Mouse (Mus musculus) urinary bladder, postnatal 4 days (tissue): ENCODE results near the gene Dhx8.

Experiments used
- DNase-seq, 2 experiments: peaks; one replicate each; pipeline ENCODE4 v3.0.0; 2021 to 2022; ENCODE audit warnings: low spot score in 2 of 2

Dhx8 gene

DNA sequence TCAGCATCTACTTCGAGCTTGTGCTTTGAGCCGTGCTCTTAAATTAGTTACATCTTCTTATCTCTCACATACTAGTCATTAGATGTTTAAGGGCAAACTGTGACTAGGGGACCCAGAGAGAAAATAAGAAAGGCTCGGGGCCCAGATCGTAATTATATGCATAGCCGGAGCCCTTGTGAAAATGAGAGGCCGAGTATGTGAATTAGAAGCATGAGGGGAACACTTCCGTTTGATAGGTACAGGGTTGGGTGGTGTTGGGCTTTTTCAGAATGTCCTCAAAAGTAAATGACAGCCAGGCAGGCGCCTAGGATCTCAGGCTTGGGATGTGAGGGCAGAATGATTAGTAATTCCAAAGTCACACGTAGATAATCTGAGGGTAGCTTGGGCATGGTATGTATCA, 877 bp downstream of the Dhx8 start:
- no peak for DNase-seq

DNA sequence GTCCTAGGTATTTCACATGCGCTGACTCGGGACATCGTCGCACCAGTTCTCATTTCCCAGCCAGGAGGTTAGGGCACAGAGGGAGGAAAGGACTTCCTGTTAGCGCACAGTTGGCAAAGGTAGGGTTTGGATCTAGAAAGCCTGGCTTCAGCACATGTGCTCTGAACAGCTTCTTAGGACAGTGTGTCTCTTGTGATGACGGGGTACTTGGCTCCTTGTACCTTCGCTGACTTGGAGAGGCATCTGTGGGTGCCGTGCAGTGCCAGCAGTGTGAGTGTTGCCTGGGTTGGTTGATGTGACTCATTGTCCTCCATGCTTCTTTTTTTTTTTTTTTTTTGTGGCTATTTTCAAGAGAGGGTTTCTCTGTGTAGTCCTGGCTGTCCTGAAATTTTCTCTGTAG, 23.9 kb downstream of the Dhx8 start:
- no peak for DNase-seq

DNA sequence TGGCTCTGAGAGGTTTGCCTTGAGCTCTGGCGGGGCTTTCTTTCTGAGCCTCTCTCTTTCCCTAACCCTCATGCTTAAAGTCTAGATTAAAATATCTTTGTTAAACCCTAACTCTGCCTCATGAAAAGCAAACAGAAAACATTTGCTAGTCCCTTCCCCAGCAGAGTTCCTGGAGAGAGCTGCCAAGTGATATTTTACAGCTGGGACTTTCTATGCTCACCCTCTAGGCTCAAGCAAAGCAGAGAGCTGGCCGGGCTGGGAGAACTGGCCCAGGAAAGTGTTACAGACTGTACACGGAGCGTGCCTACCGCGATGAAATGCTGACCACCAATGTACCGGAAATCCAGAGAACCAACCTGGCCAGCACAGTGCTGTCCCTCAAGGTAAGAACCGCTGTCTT, 24.6 kb downstream of the Dhx8 start:
- DNase-seq: no peak

DNA sequence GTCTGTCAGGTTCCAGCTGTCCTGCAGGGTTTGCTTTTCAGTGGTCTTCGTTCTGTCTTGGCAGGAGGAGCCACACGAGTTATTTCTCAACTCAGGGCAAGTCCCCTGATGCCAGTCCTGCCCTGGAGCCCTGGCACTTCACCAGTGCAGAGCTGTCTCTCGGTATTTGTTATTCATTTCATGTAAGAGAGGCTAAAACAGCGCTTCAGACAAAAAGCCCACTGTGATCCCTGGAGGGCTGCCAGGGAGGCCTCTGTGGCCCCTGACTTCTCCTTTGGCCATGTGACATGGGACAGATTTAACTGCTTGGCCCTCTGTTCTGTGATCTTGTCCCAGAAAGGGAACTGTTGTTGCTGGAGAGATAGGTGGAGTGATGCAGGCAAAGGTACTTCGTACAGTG, 25.7 kb downstream of the Dhx8 start:
- DNase-seq: no peak

DNA sequence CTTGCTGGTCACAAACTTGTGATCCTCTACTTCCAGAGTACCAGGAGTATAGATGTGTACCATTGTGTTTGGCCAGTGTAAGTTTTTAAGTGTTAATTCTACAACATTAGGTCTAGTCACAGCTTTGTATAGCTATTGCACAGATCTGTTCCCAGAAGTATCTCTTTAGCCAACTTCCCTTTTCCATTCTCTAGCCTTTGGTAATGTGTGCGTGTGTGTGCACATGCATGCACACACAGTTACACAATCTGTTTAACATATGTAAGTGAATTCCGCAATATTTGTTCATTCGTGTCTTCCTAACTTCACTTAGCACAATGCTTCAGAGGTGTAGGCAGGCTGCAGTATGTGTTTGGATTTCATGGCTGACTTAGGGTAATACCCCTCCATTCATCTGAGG, 26.8 kb downstream of the Dhx8 start:
- DNase-seq: no peak

DNA sequence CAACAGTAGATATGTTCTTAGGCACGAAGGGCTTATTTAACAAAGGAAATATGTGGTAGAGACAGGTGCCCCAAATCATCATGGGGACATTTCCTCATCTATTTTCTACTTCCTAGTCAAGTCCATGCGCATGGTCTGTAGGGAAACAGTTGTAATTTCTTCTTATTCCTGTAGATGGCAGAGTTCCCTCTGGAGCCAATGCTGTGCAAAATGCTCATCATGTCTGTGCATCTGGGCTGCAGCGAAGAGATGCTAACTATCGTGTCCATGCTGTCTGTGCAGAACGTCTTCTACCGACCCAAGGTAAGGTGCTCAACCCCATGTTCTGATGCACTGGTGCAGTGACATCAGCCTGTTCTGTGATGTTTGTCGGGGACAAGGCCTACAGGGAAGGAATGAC, 31.0 kb downstream of the Dhx8 start:
- no peak for DNase-seq

DNA sequence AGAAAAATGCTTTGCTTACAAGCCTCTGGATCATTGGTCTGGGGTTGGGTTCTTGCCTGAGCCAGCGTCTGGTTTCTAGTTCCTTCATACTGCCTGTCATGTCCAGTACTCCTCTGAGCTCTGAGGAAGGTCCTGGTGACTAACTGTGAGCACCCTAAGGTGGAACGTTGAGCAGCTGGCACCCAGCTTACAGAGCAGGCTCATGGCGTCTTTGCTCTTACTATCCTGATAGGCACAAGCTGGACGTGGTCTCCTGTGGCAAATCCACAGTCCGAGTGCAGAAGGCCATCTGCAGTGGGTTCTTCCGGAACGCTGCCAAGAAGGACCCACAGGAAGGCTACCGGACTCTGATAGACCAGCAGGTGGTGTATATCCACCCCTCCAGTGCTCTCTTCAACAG, 31.8 kb downstream of the Dhx8 start:
- no peak for DNase-seq

DNA sequence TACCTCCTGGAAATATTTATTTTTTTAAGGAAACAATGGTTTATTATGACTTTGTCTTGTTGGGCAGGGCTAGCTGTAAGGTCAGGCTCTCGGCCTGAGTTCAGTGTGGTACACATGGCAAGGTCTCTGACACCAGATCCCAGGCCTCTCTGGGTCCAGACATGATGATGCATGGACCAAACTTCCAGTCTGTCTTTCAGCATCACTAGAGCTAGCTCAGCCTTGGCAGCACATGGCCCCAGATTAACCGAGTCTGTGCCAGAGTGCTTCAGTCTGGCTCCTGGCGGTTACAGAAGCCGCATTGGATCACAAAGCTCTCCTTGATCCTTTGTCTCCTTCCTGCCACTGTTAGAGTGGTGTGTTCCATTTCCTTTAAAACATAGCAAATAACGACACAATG, 34.6 kb downstream of the Dhx8 start:
- no peak for DNase-seq

DNA sequence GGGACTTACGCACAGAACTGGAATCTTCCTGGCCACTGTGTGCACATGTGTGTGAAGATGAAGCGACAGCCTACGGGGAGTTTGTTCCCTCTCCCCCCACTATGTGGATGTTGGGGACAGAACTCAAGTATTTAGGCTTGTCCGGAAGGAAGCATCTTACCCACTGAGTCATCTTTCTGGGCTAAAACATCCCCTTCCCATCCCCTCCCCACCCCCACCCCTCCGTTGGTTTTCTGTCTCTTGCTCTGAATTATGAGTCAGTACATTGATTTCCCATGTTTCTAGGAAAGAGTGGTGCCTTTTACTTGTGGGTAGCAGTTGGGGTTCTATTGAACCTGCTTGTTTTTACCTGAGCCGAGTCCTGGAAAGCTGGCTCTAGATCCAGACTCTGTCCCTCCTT, 36.0 kb downstream of the Dhx8 start:
- DNase-seq: no peak

DNA sequence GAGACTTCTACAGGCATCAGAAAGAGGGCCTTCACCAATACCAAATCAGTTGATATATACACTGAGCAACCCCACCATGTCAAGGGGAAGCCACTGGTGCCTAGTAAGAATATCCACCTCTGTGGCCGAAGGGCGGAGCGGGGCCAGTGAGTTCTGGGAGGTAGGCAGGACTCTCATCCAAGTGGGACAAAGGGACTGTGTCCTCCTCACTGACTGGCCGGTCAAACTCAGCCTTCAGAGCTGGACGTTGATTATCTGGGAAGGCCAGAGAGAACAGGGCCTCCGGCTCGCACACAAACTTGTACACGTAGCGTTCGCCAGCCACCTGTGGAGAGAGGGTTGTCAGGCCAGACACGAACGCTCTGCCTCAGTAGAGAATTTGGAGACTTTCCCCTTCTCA, 37.5 kb downstream of the Dhx8 start:
- no peak for DNase-seq

DNA sequence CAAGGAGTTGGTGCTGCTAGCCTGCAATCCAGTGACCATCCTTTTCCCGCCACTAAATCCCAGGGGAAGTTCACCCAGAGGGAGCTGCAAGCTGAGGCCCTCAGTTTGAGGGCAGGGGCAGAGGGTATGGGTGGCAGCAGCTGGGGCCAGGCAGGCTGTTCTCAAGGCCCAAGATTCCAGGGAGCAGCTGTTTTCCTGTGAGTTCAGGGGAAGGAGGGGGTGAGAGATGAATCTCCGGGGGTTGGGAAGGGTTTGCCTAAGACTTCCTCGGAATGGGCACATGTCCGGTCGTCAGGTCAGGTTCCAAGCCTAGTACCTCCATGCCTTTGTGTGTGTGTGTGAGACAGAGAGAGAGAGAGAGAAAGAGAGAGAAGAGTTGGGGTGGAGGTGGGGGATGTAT, 39.3 kb downstream of the Dhx8 start:
- no peak for DNase-seq

DNA sequence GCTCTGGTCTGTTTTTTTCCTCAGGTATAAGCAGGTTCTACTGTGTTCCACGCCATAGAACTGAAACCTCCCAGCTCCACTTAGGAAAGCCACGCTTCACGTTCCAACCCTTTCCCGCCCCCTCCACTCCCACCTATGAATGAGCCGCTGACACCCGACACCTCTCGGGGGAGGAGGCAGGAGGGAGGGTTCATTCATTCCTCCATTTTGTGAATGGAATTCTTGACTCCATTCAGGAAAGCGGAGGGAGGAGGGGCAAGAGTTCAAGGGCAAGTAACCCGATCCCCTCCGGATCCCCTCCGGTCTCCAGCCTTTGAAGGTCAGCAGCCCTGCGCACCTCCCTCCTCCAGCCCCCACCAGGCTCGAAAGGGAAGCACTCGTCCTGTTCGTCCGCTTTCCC, 39.7 kb downstream of the Dhx8 start:
- peak in 1 of 2 experiments; percentile 55 for DNase-seq

DNA sequence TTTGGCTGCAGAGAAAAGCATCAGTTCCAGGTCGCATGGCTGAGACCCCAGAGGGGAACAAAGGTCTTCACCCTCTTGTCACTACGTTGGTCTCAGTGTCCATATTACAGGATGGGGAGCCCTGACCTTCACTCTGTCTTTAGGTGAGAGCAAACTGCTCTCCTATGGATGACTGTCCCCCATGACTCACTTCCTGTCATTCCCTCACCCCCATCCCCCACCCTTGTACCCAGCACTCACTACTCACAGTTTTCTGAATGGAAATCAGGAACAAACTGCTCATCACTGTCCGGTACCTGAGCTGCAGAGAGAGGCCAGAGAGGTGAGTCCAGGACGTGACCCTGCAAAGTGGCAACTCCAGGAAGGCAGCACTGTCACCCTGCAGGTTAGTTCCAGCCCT, 44.1 kb downstream of the Dhx8 start:
- DNase-seq: no peak

DNA sequence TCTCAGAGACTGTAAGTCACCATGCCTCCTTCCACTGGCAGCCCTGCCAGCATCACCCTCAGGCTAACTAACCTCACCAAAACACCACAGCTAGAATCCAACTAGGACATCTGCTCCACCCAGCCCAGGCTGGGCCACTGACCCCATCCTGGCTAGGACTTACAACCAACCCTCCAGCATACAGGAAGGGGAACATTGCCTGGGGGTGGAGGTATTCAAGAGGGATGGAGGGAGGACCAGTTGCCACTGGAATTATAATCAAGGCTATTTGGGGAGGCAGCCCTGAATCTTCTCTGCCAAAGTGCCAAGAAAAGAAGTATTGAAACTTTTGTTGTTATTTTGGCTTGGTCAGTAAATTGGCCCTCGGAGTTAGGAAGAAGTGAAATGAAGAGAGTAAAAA, 50.4 kb downstream of the Dhx8 start:
- no peak for DNase-seq

DNA sequence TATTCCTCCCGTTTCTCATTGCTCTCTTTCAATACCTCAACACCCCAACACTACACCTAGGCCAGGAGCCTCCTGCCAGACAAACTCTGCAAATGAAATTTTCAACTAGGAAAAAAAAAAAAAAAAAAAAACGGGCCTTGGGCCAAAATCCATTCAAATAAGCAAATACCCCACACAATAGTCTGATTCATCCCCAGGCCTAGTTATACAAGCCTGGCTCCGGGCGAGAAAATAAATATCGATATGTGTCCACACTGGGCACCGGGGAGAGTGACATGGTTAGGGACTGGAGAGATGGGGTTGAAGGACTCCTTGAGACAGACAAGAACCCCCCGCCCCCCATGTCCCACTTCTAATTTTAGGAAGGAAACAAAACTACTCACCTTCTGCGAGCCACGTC, 50.9 kb downstream of the Dhx8 start:
- DNase-seq: no peak

DNA sequence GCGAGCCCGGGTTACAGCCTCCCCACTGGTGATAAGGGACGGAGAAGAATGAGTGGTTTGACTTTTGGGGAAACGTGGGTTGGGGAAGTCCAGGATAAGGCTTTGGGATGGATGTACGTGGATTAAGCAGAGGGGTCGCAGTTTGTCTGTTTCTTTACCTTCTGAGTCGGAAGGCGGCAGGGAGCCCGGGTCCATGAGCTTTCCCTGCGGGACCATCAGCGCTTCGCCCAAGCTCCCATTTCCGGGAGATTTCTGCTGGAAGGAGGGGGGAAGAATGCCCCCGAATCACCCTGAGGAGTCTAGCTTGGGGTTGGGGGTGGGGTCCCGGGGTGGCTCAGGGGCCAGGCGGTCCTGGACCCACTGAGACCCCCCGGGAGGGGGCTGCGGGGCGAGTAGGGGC, 51.4 kb downstream of the Dhx8 start:
- no peak for DNase-seq

DNA sequence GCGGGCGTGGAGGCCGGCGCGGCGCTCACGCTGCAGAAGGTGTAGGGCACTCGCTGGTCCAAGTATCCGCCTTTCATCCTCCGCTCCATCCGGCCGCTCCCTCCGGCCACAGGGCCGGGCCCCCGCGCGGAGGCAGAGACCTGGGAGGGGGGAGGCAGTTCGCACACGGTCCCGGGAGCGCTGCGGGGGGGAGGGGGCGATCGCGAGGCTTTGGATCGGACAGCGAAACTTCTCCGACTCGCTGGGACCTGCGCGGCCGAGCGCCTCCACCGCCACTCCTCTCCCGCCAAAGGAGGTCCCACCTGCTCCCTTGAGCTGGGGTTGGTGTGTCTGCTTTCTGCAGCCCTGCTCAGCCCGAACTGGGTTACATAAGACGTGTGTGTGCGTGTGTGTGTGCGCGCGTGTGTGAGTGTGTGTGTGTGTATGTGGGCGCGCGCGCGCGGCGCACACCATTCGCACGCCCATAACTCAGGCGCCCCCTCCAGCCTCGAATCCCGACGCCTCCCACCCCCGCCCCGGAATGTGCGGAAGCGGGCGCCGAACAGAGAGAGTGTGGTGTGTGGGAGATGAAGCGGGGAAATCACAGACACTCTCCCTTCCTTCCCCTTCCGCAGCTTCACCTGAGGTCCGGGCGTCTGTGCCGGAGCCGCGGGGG, 51.9 kb downstream of the Dhx8 start:
- no peak for DNase-seq

DNA sequence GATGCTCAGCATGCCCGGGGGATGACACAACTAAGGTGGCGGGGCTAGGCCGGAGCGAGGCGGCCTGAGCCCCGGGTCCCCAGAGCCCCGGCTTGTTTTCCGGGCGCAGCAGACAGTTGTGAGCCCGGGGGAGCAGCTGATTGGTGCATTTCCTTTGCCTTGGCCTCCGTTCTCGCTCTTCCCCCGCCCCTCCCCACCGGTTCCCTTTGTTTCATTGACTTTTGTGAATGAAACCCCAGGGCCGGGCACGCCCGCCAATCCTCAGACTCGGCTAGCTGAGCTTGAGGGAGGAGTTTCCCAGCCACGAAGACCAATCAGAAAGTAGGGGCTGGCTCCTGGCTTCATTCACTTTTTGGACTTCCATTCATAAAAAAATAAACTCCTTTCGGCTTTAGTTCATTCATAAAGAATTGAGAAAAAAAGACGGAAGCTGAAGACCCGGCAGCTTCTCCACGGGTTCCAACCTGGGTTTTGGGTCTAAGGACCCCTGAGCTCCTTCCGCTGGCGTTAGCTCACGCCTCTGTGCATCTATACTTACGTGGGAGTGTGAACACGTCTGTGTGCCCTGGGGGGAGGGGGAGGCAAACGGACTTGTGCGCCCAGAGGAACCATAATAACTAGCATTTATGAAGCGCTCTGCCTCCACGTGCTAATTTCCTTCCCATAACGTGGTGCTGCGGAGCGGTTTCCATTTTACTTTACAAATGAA, 52.6 kb downstream of the Dhx8 start, which contains the start of gene Etv4:
TSS of gene Etv4 (minus strand) at position 229 of the 709 bp plus-strand sequence.
- peak; percentile 81 to 89 for DNase-seq

DNA sequence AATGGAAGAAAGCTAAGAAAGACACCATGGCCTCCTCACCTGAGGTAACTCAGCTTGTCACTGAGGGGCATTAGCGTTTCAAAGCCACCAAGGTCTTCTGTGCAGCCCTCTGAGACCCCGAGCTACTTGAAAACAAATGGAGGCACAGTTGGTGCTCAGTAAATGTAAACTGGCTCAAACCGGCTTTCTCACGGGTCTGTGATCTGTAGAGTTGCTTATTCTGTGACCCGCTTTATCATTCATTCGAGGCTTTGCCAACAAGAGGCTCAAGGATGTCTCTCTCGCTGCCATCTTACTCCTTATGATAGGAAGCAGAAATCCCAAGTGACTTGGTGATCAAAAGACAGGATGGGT, 53.1 kb downstream of the Dhx8 start:
- no peak for DNase-seq

DNA sequence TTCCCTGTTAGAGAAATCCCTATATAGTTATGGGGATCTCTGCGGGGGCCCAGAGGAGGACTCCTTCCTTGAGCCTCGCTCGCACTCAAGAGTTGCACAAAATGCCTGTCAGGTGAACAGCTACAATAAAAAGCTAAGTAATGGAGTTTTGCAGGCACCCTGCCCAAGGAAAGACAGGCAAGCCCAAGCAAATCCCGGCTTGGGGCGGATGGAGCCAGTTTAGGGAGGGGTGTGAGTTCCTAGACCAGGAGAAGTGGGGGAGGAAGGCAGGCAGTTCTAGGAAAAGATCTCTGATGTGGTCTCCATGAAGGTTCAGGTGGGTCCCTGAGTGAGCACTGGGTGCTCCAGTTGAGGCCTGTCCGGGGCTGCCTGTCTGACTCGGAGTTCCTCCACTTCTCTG, 53.9 kb downstream of the Dhx8 start:
- no peak for DNase-seq

DNA sequence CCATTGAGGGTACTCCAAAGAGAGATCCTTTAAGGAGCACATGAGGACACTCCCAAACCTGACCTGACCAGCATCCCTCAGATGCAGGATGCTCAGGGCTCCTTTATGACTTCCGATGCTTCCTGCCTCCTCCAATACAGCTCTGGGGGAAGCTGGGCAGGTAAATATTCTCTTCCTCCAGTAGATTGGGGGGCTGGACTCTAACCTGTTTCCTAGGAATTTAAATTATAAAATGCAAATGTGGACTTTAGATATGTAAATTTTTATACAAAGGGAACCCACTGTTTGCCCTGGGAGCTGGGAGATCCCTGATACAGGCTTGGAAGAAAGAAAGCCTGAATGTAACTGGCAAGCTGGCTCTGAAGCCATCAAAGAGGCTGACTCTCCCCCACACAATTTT, 54.7 kb downstream of the Dhx8 start:
- DNase-seq: no peak

DNA sequence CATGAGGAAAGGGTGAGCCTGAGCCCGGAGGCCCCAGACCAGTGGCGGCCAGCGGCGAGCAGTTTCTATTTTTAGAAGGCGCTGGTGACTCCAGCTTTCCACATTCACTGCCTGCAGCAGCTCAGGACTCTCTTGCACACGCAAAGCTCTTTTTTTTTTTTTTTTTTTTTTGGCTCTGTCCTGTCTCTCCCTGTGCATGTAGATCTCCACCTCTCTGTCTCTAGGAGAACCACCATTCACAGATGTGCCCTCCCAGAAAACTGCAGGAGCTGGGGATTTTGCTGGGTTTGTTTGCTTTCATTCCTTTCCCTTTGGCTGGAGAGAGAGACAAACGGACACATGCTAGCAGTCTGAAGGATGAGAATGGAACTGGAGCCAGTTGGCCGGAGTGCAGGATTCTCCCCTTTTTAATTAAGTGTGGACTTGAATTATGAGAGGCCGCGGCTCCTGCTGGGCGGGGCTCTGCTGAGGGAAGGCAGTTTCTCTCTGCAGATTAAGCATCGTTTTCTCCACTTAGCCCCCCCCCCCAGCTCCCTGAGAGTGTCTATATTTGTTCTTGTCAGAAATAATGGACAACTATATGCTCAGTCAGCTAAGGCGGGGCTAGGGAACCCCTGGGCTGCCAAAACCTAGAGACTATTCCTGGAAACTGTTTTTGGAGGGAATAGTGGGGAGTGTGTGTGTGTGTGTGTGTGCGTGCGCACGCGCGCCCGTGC, 58.2 kb downstream of the Dhx8 start:
- peak in 1 of 2 experiments; percentile 32 for DNase-seq

DNA sequence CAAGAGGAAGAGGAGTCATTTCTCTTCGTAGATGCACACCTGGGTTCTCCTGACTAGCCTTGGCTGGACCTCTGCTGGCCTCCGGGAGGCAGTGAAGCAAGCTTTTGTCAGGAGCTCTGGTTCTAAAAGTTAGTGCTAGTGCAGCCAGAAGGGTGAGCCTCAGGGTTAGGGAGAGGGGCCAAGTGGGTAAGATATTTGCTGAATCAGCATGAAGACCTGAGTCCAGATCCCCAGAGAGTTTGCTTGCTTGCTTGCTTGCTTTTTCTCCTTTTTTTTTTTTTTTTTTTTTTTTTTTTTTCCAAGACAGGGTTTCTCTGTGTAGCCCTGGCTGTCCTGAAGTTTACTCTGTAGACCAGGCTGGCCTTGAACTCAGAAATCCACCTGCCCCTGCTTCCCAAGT, 64.6 kb downstream of the Dhx8 start:
- DNase-seq: no peak
